Mouse (Mus musculus) gastrocnemius, adult 8-10 months (tissue): ENCODE results near the gene Slc25a11. TPM values are rescaled to one million over a fixed set of nuclear protein-coding genes. Genes with fewer than 3 reads are reported as not detected.

Source experiments
- DNase-seq, 2 experiments: peaks; one replicate each; pipeline ENCODE4 v3.0.0; 2022; ENCODE audit warnings: low spot score in 2 of 2
- total RNA-seq, 4 experiments: library from RNA; stranded (reverse); gene quantifications; 2 replicates each; pipeline ENCODE4 v1.2.4; 2022

Gene Slc25a11
- 100 to 1,000 TPM; 276 to 326 (median 293) TPM for total RNA-seq

DNA sequence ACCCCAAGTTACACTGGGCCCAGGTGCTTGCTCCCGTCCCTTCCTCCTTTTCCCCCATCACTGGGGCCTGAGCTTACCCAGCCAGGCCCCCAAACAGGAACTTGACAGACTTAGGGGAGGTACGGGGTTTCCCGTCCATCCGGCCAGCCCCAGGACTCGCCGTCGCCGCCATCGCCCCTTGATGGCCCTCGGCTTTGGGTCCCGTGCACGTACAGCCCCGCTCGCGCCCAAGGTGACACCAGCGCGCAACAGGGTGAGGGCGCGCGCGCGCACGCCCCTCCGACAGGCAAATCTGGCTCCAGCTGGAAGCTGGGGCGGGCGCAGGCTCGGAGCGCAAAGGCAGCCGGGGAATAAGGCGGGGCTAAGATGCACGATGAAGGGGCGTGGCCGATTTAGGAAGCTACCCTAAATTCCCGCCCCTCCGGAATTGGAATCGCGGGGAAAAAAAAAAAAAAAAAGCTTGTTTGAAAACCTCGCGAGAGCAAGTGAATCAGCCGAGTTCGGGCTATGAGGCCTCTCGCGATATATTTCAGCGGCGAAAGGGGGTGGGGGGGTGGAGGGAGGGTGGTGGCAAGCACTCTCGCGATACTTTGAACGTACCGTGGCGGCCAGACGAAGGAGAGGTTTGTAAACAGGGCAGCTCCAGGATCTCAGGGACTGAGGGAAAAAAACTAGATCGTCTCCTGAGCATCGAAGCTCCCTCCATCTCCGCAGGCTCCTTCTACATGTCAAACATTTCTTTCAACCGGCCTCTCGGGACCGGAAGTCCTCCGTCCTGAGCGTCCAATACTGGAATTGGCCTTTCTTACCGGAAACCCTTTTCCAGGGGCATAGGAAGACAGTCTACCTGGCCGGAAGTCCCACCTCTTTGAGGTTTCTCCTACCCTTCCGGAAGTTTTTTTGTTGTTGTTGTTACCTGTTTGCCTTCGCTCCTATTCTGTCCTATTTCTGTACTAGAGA, at the start of gene Slc25a11, which contains the start of gene Rnf167:
TSS of gene Slc25a11 (minus strand) at position 789 of the 960 bp plus-strand sequence.
TSS of gene Rnf167 (plus strand) at position 545 of the 960 bp plus-strand sequence.
- DNase-seq, result peak; percentile 93 to 97

DNA sequence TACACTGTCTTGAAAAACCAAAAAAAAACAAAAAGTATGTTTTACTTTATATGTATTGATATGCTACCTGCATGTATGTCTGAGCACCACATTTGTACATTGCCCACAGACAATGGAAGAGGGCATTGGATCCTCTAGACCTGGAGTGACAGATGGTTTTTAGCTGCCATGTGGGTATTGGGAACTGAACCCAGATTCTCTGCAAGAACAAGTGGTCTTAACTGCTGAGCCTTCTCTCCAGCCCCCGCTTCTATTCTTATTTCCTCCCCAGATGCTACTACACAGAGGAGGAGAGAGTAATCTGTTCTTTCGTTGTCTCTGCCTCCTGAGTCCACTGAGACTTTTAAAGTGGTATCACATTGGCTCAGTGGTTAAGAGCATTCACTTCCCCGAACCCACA, 46.2 kb upstream of the Slc25a11 start:
- DNase-seq, result no peak

DNA sequence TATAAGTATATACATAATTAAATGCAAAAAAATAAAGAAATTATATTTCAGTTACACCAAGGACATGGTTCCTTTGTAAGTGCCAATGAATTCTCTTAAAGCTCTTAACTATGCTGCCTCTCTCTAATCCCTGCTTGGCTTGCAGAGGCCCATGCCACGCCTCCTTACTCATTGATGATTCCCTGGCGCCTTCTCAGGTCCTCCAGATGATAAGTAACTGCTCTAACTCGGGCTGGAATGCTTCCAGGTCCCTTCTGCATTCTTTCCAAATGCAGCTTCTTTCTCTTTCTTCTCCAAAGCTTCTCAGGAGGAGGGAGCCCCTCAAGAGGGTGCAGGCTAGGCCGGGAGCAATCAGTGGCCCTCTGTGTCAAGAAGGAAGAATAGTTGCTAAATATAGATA, 42.3 kb upstream of the Slc25a11 start:
- no peak for DNase-seq

DNA sequence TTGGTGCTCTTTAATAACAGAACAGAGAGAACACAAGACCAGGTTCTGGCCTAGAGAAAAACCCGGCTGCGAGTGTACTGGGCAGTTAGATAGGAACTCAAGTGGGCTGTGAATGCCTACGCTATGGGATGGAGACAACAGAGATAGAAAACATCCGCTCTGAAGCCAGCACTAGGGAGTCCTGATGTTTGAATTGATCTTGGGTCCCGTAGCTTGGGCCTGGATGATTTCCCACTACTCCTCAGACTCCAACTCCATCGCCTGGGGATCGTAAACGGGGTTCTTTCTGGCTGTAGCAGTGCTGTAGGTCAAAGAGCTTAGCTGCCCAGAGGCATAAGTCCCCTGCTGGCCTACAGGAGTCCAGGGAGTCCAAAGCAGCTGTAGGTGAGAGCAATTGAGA, 41.1 kb upstream of the Slc25a11 start:
- DNase-seq, result no peak

DNA sequence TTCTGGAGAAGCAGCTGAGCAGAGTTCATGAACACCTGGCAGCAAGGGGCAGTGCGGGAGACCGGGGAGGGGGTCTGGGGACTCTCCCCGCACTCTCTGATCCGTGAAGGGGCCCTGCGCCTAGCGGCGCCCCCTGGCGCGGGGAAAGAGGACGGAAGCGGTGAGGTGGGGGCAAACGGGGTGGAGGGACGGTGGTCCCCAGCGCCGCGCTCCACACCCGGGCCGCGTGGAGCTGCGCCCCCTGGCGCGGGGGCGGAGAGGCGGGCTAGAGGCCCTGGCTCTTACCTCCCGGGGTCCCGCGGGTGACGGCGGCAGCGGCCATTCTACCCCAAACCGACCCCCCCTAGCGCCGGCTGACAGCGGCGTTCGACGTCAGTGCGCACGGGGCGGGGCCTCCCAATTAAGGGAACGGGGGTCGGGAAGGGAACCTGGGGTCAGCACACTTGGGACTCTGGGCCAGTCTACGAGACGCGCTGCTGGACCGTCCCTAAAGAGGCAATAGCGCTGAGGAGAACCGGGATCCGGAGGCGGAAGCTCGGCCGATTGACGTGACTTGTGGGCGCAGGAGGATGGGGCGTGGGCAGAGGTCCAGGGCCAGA, 40.4 kb upstream of the Slc25a11 start, which contains the start of gene Camta2:
TSS of gene Camta2 (minus strand) at position 505 of the 599 bp plus-strand sequence.
- DNase-seq, result peak; percentile 85 to 86

DNA sequence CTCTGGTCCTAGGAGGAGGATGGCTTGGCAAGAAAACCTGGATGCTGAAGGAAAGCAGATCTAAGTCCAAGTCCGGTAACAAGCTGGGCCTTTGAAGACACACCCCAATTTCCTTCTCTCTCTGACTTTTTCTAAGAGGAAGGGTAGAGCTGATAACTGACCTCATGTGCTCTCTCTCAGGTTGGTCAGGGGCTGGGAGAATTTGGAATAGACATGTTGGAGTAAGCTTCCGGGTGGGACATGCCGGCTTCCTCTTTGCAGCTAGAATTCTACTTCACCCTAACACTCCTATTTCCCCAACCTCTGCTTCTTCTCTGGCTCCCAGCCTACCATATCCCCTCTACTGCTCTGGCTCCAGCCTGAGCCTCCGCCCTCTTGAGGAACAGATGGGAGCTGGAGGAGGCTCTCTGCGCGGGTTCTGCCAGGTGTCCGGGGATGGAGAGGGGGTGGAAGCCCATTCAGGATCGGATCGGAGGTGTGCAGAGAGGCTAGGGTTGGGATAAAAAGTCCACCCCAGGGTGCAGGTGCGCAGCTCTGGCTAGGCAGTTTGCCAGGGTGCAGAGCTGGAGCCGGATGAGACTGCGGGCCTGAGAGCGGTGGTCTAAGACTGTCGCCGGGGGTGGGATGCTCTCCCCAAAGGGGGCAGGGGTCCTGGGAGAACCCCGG, 39.8 kb upstream of the Slc25a11 start:
- no peak for DNase-seq

DNA sequence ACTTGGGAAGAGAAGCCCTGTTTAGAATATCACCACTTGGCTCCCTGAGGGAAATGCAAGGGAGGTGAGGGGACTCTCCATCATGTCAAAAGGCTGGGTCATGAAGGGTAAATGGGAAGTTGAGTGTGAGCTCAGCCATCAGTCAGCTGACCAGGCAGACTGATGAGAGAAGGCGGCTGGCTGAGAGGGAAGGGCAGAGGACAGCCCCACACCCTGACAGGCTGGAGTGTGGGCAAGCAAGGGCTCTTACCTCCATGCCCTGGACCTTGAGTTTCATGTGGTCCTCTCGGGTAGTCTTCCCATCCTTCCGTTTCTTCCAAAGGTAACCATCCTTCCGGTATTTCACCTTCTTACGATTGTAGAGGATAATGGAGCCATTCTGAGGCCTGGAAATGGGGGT, 36.4 kb upstream of the Slc25a11 start:
- no peak for DNase-seq

DNA sequence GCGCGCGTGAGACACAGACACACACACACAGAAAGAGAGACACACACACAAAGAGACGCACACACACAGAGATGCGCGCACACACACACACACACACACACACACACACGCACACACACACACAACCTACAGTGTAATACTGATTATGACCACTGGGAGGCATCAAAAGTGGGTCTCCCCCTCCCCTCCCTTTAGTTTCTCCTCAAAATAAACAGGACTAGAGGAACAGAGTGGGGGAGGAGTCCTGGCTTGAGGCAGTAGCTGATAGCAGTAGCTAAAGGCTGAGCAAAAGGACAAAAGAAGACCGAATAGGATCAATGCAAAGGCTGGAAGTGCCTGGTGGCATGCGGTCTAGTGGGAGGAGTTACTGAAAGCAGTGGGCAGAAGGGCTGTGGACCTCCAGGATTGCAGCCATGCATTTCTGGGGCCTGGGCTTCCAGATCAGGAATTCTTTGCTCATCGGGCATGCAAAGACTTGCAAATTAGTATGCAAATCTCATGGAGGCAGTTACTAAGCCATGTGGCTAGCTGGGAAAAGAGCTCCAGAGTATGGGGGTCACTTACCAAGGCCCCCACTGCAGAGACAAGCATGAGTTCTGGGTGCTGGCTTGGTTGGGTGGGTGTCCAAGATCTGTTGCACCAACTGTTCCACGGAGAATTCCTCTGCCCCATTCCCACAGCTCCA, 34.8 kb upstream of the Slc25a11 start:
- no peak for DNase-seq

DNA sequence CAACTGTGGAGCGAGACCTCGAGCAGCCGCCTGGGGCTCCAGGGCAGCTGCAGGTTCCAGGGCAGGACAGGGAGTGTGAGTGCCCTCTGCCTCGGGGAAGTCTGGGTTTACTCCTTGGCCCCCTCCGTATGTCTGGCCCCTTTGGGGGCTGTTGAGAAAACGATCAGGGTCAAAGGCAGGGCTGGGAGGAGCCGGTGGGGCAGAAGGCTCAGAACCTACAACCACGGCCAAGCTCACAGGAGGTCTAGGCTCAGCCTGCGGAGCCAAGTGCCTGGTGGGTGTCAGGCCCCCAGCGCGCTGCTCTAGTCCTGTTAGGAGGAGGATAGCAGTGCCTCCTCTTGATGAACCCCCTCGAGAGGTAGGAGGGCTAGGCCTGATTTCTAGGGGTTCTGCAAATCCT, 33.9 kb upstream of the Slc25a11 start:
- DNase-seq, result no peak

DNA sequence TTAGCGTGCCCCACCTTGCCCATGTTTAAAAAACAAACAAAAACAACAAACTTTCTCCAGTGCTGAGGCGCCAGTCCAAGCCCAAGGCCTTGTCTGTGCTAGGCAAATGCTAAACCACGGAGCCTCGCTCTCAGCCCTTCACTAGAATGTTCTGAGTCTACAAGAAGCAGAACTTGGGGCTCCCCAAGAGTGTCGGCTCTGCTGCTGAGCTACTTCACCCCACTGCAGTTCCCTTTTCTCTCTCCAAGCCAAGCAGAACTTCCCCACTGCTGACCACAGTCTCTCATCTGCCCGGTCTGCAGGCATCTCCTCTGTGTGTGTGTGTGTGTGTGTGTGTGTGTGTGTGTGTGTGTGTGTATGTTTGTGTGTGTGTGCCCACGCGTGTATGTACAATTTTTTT, 32.6 kb upstream of the Slc25a11 start:
- DNase-seq, result no peak

DNA sequence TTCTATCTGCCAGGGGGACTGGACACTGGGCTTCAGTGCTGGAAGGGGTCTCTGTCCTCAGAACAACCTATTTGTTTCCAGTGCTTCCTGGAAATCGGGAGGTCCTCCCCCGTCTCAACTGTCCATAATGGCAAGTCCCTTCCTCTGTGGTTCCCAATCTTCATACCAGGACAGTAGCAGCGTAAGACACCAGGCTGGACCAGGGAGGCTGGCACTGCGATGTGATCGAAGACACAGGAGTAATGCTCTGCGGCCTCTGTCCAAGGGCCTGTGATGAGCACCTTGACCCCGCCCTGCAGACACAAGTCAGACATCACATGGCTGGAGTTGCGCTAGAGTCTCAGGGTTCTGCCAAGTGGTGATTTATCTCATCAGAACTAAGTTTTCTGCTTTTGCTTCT, 32.1 kb upstream of the Slc25a11 start:
- no peak for DNase-seq

DNA sequence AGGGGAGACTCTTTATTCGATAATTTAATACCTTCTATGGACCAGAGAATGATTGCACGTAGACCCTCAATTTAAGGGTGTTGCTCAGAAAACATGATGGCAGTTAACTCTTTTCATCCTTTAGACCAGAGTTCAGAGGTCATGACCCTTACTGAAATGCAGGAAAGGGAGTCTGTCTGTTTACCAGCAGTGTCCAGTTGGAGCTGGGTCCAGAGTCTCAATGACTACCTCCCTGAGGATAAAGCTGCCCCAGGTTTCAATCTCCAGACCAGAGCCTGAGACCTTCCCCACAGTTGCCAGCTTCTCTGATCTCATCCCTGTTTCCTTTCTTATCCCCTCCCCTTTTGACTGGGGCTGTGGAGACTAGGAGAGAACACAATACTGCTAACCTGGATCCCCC, 31.3 kb upstream of the Slc25a11 start:
- no peak for DNase-seq

DNA sequence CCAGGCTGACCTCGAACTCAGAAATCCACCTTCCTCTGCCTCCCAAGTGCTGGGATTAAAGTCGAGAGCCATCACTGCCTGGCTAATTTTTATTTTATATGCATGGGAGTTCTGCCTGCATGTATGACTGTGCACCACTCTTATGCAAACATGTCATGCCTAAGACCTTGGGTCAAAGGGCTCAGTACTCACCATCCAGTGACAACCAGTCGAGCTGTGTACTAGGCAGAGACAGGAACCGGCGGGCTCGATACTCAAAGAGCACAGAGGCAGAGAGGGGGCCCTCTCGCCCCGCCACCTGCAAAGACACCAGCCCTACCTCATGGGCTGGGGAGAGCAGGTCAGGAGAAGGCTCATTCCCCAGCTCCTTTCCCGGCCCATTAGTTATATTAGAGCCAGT, 30.8 kb upstream of the Slc25a11 start:
- DNase-seq, result no peak

DNA sequence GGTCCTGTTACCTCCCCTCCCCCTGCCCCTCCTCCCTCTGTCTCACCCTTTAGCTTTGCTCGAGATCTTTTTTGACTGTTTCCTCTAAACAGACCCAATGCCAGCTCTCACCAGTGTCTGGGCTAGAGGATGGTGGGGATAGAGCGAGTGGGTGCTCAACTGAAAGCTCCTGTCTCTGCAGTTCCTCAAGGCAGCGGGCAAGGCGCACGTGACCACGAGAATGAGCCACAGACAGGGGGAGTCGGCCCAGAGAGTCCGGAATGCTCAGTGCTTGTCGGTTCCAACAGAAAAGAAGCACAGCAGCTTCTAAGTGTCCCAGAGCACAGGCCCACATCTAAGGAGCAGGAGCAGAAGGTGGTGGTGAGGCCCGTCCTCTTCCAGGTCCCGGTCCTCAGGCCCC, 27.2 kb upstream of the Slc25a11 start:
- DNase-seq, result no peak

DNA sequence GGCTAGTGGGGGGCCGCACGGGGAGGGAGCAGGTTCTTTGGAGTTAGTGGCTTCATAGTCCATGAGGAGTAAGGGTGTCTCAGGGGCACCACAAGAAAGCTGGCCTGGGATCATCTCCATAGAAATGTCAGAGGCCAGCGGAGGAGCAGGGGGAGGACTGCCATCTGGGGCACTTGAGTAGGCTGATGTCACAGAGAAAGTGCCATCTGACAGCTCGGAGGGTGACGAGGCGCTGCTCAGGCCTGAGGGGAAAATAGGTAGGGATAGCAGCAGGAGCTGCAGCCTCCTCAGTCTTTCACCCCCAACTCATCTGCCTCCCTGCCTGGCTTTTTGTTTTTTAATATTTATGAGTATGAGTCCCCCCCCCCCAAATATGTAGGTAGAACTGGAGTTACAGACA, 26.7 kb upstream of the Slc25a11 start:
- no peak for DNase-seq

DNA sequence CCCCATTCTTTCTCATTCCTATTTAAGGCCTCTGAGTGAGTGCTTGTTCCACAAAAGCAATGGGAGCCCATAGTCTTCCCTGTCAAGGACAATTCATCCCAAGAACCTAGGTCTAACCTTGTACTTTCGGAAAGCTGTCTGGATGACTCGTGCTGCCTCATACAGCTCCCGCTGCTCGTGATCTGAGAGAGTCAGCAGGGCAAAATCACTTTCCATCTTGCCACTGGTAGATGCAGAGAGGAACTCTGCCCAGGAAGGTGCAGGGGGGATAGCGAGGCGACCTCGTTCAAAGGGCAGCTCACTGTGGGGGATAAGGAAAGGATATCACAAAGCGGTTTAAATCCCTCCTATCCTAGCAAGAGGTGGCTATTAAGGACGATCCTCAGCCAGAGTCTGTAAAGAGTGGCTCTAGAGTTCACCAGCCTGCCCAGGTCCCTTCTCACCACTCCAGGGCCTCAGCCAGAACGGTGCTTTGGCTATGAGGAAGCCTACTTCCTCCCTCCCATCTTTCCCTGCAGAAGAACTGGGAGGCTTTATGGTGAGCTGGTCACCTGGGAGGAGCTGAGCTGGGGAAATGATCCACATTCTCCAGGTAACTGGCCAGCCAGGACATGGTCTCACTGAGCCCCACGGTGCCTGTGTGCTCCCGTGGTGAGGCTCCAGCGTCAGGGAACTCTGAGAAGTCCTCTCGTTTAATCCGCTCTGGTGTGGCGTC, 24.2 kb upstream of the Slc25a11 start:
- no peak for DNase-seq

DNA sequence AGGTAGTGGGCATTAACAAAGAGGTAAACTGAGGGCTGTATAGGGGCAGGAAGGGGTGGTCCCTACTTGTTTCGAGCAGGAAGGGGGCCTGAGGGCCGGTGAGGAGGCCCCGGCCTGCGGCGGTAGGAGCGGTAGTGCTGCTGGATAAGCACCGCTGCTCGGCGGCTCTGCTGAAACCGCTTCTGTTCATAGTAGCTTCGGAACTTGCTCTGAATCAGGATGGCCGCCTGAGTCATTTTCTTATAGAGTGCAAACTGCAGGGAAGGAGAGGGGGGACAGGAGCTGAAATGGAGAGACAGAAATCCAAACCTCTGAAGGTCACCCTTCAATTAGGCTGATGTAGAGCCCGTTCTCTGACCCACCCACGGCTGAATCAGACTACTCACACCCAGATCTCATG, 23.2 kb upstream of the Slc25a11 start:
- DNase-seq, result no peak

DNA sequence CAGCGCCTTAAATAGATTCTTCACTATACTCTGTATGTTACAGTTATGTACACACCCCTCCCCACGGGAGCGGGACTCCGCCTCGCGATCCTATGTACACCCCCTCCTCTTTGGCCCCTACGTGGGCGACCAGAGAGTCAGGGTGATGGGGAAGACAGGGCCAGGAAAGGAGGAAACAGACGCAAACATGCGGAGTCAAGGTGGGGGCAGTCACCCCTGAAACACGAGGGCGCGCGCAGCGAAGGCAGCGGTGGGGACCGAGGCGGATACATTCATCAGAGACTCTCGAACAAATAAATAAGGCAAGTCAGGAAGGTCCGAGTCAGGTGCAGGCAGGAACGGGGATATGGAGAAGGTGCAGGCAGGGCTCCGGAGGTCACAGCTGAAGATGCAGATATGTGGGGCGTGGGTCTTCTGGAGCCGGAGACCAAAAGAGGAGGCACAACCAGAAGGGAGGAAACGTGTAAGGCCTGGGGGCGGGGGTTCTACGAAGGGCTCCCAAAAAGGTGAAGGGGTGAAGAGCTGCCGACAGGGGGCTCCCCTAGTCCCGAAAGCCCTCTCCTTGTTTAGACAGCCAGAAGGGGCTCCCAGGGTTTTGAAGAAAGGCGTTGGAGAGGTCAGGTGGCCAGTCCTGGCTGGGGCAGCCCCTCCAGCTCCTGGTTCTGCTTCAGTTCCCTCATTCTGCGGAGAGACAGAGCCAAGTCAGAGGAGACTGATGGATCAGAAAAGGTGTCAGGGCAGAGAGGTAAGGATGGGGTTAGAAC, 22.5 kb upstream of the Slc25a11 start:
- peak; percentile 63 to 66 for DNase-seq

DNA sequence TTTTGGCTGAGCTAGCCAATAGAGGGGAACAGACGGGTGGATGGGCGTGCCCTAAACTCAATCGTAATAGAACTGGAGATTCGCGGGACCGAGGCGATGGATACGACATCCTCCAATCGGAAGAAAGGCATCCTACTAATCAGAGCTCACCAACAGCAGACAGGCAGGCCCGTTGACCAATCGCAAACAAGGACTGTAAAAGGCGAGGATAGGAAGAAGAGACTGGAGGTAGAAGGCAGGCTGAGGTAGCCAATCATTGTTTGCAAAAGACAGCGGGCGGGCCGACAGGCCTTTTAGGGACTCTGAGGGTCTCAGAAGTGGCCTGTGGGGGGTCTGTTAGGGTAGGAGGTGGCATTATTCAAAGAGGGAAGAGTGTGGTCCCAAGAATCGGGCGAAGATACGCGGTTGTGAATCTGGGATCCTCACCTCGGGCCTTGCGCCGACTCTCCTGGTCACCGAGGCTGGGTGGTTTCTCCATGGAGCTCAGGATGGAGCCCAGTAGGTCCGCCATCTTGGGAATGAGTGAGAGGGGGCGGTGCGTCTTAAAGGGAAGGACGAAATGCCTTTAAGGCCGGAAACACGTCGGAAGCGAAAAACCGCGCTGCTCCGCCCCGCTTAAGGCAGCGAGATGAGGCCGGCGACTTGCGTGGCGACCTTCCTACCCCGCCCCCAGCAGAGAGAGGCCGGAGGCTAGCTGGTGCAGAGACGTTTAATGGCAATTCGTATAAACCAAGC, 21.7 kb upstream of the Slc25a11 start, which contains the start of gene Spag7:
TSS of gene Spag7 (minus strand) at position 646 of the 735 bp plus-strand sequence.
- peak; percentile 97 to 98 for DNase-seq
